Mouse (Mus musculus) forebrain, embryonic 11.5 days (tissue): Measurements from ENCODE around the gene Nr3c2. TPM values are rescaled to one million over a fixed set of nuclear protein-coding genes. Genes with fewer than 3 reads are reported as not detected.

Experiments
- ATAC-seq: fragments of 200-750 bp; cut with Nextera tagmentation; replicated peaks from 2 replicates; pipeline ENCODE4 v1.8.0; 2017; ENCODE audit warnings: moderate TSS enrichment; ENCODE audit not compliant: low FRiP score
- DNase-seq: peaks from one replicate; pipeline ENCODE4 v3.0.0-alpha.2; 2017; ENCODE audit warnings: low spot score
- H3K27ac ChIP-seq: fragments of 300-500 bp; sonication (generic); 2 replicates; pipeline ENCODE4 v1.5.1; 2014; ENCODE audit warnings: low read depth, low read length
- H3K27me3 ChIP-seq: fragments of 300-500 bp; sonication (generic); 2 replicates; pipeline ENCODE4 v1.6.1; 2014; ENCODE audit warnings: mild to moderate bottlenecking, low read length, mixed read lengths; ENCODE audit not compliant: control insufficient read depth, insufficient read depth
- H3K36me3 ChIP-seq: fragments of 300-500 bp; sonication (generic); 2 replicates; pipeline ENCODE4 v1.6.1; 2014; ENCODE audit warnings: mild to moderate bottlenecking, low read length, moderate library complexity, mixed read lengths; ENCODE audit not compliant: control insufficient read depth, insufficient read depth
- H3K4me1 ChIP-seq: fragments of 300-500 bp; sonication (generic); replicated peaks from 2 replicates; pipeline ENCODE4 v1.6.1; 2014; ENCODE audit warnings: low read length, mixed read lengths; ENCODE audit not compliant: control insufficient read depth, insufficient read depth
- H3K4me2 ChIP-seq: fragments of 300-500 bp; sonication (generic); 2 replicates; pipeline ENCODE4 v1.6.1; 2014; ENCODE audit warnings: low read depth, mild to moderate bottlenecking, low read length, moderate library complexity, mixed read lengths; ENCODE audit not compliant: severe bottlenecking
- H3K4me3 ChIP-seq: fragments of 300-500 bp; sonication (generic); 2 replicates; pipeline ENCODE4 v1.5.1; 2014; ENCODE audit warnings: low read depth, low read length
- H3K9ac ChIP-seq: fragments of 300-500 bp; sonication (generic); 2 replicates; pipeline ENCODE4 v1.6.1; 2014; ENCODE audit warnings: low read length
- H3K9me3 ChIP-seq: fragments of 300-500 bp; sonication (generic); 2 replicates; pipeline ENCODE4 v1.6.1; 2016; ENCODE audit warnings: low read length, mixed read lengths; ENCODE audit not compliant: control insufficient read depth
- WGBS: fragments of 180-500 bp; shearing (Covaris S2); extraction: QIAGEN DNeasy Blood & Tissue Kit; methylation state at CpG from one replicate; pipeline ENCODE4 v1.1.7; 2014; 5-methylcytosine and 5-hydroxymethylcytosine counted together
- polyA plus RNA-seq: library from polyadenylated mRNA; unstranded; fragments of >200 nt; fragmentation: Nextera tagmentation; extraction: Ambion mirVana; gene quantifications from 2 replicates; pipeline ENCODE4 v1.2.1, GENCODE M21; 2014

Nr3c2 gene
- polyA plus RNA-seq, 1 experiment from 2014 or later = 0.83 TPM

DNA sequence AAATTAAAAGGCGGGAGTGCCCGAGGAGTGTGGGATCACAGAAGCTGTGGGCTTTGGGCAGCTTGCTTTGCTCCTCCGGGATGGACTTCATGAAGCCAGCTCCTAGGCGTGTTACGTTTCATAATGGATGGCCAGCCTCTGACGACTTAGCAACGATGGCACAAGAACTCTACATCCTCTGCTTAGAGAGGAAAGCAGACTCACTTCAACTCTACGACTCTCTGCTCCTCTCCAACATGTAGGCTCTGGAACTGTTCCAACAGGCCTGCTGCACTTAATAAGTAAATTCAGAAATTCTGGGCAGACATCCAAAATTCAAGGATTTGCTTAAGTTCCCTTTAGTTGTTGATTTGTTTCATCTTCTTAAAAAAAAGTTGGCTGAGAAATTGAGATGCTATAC lies 315.4 kb downstream of the Nr3c2 start:
- H3K9ac ChIP-seq = no peak overlapping the region

DNA sequence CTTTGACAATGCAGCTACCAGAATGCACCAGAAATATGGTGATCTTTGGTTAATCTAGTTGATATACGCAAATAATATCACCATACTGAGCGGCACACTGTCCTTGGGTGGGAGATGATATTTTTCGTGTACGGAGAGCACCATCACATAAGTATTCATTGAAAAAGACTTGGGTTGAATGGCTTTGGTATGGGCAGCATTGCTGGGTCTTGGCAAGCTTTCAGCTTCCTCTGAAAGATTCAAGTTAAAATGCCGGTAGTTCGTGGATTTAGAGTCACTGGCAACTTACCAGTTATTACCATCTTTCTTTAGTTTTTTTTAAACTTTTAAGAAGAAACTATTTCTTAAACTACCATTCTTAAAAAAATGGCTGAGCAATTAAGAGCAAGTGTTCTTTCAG lies 315.9 kb downstream of the Nr3c2 start:
- Histone ChIP-seq H3K9ac (no peak overlapping the region), H3K36me3 (no peaks in the 10 kb centered on the region; the same call in 1 of the 2 replicates), H3K4me3 (no peak overlapping the region), H3K27ac (no peak overlapping the region), H3K4me2 (no peak overlapping the region), H3K27me3 (no peaks in the 10 kb centered on the region), H3K4me1 (no peaks in the 10 kb centered on the region), H3K9me3 (no peaks in the 10 kb centered on the region)
- WGBS = 95% methylated on average over 6 of the region's 6 CpGs
- DNase-seq (no peak), ATAC-seq (no peak)

More for the DNA sequence above, 315.4 kb downstream of the Nr3c2 start:
- whole genome bisulfite sequencing = 88% methylated on average over 8 of the region's 8 CpGs
- Histone ChIP-seq H3K4me3 (no peak overlapping the region), H3K4me2 (no peak overlapping the region), H3K9me3 (no peaks in the 10 kb centered on the region), H3K36me3 (no peaks in the 10 kb centered on the region; the same call in 1 of the 2 replicates), H3K4me1 (no peaks in the 10 kb centered on the region), H3K27ac (no peak overlapping the region), H3K27me3 (no peaks in the 10 kb centered on the region)
- DNase-seq (no peak), ATAC-seq (no peak)

DNA sequence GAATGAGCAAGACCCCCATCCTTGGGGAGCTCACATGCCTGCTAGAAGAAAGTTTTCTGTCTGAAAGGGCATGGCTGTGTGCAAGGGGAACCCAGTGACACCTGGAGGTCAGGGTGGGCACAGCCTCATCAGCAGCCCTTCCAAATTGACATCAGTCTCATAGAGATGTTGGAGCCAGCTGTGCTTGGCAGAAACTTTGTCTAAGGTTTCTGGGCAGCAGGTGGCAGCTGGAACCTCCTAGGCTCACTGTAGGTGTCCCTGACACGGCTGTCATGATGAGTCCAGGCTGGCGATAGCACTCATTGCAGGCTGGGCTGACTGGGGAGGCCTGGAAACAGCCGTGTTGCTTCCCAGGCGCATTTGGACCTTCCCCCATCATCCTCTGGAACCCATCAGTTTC lies 323.9 kb downstream of the Nr3c2 start:
- no peaks in the 10 kb centered on the region for H3K9me3 ChIP-seq
- no peak for DNase-seq
- H3K9ac ChIP-seq = no peak overlapping the region
- H3K4me2 ChIP-seq = no peak overlapping the region
- H3K27ac ChIP-seq = no peak overlapping the region
- WGBS = 80% methylated on average over 4 of the region's 4 CpGs
- no peak for ATAC-seq
- no peaks in the 10 kb centered on the region for H3K4me1 ChIP-seq
- no peaks in the 10 kb centered on the region for H3K27me3 ChIP-seq
- H3K4me3 ChIP-seq = no peak overlapping the region
- no peaks in the 10 kb centered on the region for H3K36me3 ChIP-seq

DNA sequence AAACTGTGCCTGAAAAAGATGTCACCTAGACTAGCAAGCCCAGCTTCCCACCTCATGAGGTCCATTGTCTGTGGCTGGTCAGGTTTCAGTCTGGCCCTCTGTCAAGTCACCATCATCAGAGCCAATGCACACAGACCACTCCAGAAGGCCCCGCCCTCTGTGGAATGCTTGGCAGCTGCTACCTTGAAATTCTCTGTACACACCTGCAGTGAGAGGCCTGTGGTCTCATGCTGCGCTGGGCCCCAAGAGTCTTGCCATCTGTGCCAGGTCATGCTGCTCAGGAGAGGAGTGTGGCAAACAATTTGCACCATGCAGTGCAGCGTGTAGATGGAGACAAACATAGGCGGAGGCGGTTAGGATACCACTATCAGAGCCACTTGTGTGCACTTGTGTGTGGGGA lies 328.5 kb downstream of the Nr3c2 start:
- Histone ChIP-seq H3K27me3 (no peaks in the 10 kb centered on the region), H3K4me1 (no peaks in the 10 kb centered on the region), H3K27ac (no peak overlapping the region), H3K4me2 (no peak overlapping the region), H3K9ac (no peak overlapping the region), H3K9me3 (no peaks in the 10 kb centered on the region), H3K36me3 (no peaks in the 10 kb centered on the region), H3K4me3 (no peak overlapping the region)
- ATAC-seq = no peak
- no peak for DNase-seq
- 92% methylated on average over 5 of the region's 5 CpGs for WGBS

DNA sequence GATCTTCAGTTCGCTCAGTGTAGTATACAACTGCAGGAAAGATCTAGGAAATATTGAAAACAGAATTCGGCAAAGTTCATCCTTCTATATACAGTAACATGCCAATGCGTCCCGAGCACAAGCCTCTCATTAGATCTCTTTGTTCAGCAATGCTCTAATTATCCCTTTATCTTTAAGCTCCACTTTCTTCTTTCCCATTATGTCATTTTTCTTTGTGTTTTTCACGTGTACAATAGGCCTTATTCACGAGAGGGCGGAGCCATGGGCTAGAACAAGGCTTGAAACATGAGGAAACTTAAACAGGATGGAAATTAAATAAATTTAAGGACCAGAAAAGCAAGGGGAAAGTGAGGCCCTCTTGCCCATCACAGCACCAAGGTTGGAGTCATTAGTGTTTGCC lies 329.4 kb downstream of the Nr3c2 start:
- H3K4me1 ChIP-seq = no peaks in the 10 kb centered on the region
- H3K36me3 ChIP-seq = no peaks in the 10 kb centered on the region
- no peak overlapping the region for H3K27ac ChIP-seq
- DNase-seq (no peak), ATAC-seq (no peak)
- no peaks in the 10 kb centered on the region for H3K9me3 ChIP-seq
- H3K4me3 ChIP-seq = no peak overlapping the region
- H3K27me3 ChIP-seq = no peaks in the 10 kb centered on the region
- H3K4me2 ChIP-seq = no peak overlapping the region
- no peak overlapping the region for H3K9ac ChIP-seq
- WGBS = 63% methylated on average over 7 of the region's 7 CpGs

DNA sequence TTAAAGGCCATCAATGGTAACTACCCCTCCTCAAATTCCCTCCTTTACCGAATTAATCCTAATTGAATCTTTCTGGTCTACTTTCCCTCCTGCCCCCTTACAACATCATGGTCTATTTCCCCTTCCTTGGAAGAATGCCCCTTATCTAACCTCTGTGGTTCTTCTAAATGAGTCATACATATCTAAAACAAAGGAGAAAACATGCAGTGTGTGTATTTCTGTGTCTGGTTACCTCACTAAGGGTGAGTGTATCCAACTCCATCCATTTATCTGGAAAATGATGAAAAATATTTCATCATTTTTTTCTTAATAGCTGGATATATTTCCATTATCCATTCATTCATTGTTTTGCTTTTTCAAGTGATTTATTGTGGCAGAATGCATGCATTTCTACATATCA lies 332.0 kb downstream of the Nr3c2 start:
- ATAC-seq (no peak), DNase-seq (no peak)
- Histone ChIP-seq H3K27ac (no peak overlapping the region), H3K4me3 (no peak overlapping the region), H3K9me3 (no peaks in the 10 kb centered on the region), H3K4me1 (no peaks in the 10 kb centered on the region), H3K36me3 (no peaks in the 10 kb centered on the region), H3K27me3 (no peaks in the 10 kb centered on the region), H3K9ac (no peak overlapping the region), H3K4me2 (no peak overlapping the region)
- WGBS = 91% methylated on average over 1 of the region's 1 CpGs

DNA sequence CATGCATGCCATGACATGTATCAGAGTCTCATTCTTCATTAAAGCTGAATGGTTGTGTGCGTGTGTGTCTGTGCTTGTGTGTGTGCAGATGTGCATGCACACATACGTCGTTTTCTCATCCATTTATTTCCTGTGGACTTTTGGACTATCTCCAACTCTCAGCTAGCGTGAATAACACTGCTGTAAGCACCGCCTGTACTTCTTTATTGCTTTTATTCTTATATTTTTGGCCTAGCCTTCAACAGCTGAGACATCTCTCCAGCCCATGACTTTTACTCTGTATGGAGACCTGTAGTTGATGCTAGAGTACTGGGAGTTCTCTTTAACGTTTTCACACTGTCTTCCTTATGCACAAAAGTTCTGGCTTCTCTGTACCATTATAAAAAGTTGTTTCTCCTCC lies 332.6 kb downstream of the Nr3c2 start:
- Histone ChIP-seq H3K9ac (no peak overlapping the region), H3K27me3 (no peaks in the 10 kb centered on the region), H3K4me1 (no peaks in the 10 kb centered on the region), H3K9me3 (no peaks in the 10 kb centered on the region), H3K27ac (no peak overlapping the region), H3K4me2 (no peak overlapping the region), H3K4me3 (no peak overlapping the region), H3K36me3 (no peaks in the 10 kb centered on the region)
- WGBS = 82% methylated on average over 6 of the region's 6 CpGs
- no peak for ATAC-seq
- DNase-seq = no peak

DNA sequence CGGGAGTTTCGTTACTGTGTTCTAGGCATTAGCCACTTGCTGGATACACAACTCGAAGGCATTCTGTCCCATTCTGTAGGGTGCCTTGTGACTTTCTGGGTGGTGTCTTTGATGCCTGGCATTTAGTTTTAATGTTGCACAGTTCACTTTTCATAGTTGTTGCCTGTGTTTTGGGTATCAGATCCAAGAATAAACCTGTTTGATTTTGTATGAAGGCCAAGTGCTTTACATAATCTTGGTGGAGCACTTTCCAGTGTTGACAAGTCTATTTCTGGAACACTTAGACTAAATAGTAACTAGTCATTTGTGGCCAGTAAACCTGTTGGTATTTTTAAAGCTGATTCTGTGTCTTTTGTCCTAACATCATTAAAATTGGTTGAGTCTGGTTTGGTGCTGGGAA lies 333.2 kb downstream of the Nr3c2 start:
- H3K4me2 ChIP-seq = no peak overlapping the region
- ATAC-seq (no peak), DNase-seq (no peak)
- no peak overlapping the region for H3K9ac ChIP-seq
- no peaks in the 10 kb centered on the region for H3K36me3 ChIP-seq
- H3K4me3 ChIP-seq = no peak overlapping the region
- H3K27me3 ChIP-seq = no peaks in the 10 kb centered on the region
- 92% methylated on average over 3 of the region's 3 CpGs for WGBS
- no peaks in the 10 kb centered on the region for H3K4me1 ChIP-seq
- no peak overlapping the region for H3K27ac ChIP-seq
- H3K9me3 ChIP-seq = no peaks in the 10 kb centered on the region

DNA sequence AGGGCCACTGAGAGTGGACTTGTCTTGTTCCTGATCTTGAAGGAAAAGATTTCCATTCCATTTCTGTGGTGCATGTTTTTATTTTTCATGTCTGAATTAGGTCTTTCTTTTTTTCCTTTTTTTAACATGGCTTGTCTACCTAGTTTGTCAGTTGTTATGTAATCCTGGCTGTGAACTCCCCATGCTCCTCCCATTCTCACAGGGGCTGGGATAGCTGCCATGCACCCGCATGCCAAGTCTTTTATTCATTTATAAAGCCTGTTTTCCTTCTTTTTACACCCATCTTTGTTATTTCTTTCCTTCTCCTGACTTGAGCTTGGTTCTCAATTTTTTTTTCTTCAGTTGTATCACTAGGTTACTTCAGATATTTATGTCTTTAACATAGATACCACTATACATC lies 337.5 kb downstream of the Nr3c2 start:
- Histone ChIP-seq H3K27ac (no peak overlapping the region), H3K9me3 (no peaks in the 10 kb centered on the region), H3K9ac (no peak overlapping the region), H3K27me3 (no peaks in the 10 kb centered on the region), H3K36me3 (no peaks in the 10 kb centered on the region), H3K4me1 (no peaks in the 10 kb centered on the region), H3K4me3 (no peak overlapping the region), H3K4me2 (no peak overlapping the region)
- DNase-seq (no peak), ATAC-seq (no peak)
- 82% methylated on average over 1 of the region's 1 CpGs for WGBS
